Mouse (Mus musculus): ENCODE measurements around the gene 2300002M23Rik.

The 2300002M23Rik gene

GRCm38 (mm10) chr17:35617127-35617526 is 49.9 kb downstream of the 2300002M23Rik start:
- no peak for DNase-seq (ENCODE audit: low spot score)

Data from left cerebral cortex, adult 11 months (tissue).